Mouse (Mus musculus): ENCODE results near the gene Zfp276. TPM values are rescaled to one million over a fixed set of nuclear protein-coding genes. Genes with fewer than 3 reads are reported as not detected.
"Not testable (repeated sequence)": the region's sequence is repeated elsewhere in the genome, so short reads cannot be mapped to it uniquely, and the experiment has no call there.

The Zfp276 gene
- 23.2 and 27.2 TPM in 2 replicates for polyA plus RNA-seq (2016; fragmentation: Nextera tagmentation; extraction: Ambion mirVana)

DNA sequence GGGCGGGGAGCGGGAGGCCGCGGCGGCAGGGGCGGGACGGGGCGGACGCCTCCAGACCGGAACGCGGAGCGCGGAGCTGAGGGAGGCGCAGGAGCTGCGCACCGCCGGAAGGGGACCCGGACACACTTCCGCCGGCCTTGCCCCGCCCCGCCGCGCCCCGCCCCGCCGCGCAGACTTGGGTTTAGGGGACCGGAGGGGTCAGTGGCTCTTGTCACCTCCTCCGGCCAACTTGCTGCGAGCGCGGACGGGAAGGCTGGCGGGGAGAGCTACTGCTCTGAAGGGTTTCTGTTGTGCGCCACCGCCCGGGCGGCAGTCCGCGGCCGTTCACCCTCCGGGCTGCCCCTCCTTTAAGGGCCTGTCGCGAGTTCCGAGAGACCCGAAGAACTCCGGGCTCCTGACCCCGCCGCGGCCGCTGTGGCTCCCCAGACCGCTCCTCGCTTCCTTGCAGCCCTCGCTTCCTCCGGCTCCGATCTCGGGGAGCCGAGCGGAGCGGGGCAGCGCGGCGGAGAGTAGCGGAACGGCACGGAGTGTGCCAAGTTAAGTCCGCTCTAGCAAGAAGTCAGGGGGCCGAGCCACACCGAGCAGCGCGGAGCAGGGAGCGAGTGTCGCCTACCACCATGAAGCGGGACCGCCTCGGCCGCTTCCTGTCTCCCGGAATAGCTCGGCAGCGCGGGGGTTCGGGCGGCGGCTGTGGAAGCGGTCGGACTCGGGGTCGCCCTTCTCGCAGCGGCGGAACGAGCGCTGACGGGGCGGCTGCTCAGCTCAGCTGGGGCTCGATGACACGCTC, at the start of gene Zfp276, which contains the start of gene Vps9d1:
TSS of gene Zfp276 (plus strand) at position 97 of the 787 bp plus-strand sequence.
TSS of gene Vps9d1 (minus strand) at position 250 of the 787 bp plus-strand sequence.
- H3K4me3 ChIP-seq: peak within 1 kb of the TSS; percentile 93
- H3K9me3 ChIP-seq (replicated peaks): no peaks in the 10 kb centered on the region
- peak; percentile 89 for DNase-seq (ENCODE audit: low spot score)
- H3K4me1 ChIP-seq: peaks cover 37% of the 10 kb centered on the region
- H3K27me3 ChIP-seq (ENCODE audit: low read depth, poor library complexity, severe bottlenecking): no peaks in the 10 kb centered on the region
- peaks cover 68% of the 10 kb centered on the region for H3K36me3 ChIP-seq
- under 1% methylated on average over 96 of the region's 99 CpGs for WGBS
- peak within 1 kb of the TSS; percentile 96 for H3K27ac ChIP-seq (replicated peaks)

GRCm38 (mm10) chr8:123211876-123212275, 42.1 kb upstream of the Zfp276 start:
- Histone ChIP-seq H3K36me3 (peaks cover 35% of the 10 kb centered on the region), H3K4me3 (peak overlapping the region; percentile 99), H3K4me1 (peaks cover 28% of the 10 kb centered on the region), H3K27ac (replicated peaks) (peak overlapping the region; percentile 87), H3K27me3 (ENCODE audit: low read depth, poor library complexity, severe bottlenecking) (no peaks in the 10 kb centered on the region), H3K9me3 (replicated peaks) (no peaks in the 10 kb centered on the region)
- DNase-seq (ENCODE audit: low spot score): no peak
- 60% methylated on average over 10 of the region's 10 CpGs for WGBS

DNA sequence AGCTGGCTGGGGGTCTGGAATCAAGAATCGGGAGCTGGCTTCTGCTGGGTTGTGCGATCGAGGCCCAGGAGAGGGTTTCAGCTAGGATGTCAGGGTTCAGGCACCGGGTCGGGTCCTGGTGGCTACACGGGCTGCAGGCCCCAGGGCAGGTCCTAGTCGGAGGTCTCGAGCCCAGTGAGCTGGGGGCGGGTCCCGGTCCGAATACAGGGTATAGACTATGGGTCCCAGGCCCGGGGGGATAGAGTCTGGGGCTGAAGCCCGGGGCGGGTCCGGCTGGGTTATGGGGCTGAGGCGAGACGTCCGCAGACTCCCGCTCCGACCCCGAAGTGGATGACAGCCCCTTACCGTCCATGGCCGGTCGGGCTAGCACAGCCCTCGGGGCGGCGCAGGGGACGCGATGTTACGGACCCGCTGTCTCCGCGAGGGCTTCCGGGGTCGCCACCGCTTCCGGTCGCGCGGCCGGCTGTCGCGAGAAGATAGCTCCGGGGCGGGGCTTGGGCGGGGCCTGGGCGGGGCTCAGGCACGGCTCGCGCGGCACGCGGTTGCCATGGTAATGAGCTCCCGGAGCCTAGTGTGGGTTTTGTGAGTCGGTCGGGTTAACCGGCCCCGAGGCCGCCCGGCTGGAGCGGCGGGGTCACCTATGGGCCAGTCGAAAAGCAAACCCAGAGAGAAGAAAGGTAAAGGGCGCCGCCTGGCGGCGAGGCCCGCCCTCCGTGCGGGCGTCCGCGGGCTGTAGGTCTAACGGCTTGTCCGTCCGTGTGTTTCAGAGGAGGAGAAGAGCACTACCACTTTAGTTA, 41.5 kb upstream of the Zfp276 start, which contains the start of the genes Chmp1a and Spata33:
TSS of gene Chmp1a (minus strand) at position 443 of the 797 bp plus-strand sequence.
TSS of gene Spata33 (plus strand) at position 512 of the 797 bp plus-strand sequence.
- Histone ChIP-seq H3K27ac (replicated peaks) (peak within 1 kb of the TSS; percentile 87), H3K9me3 (replicated peaks) (no peaks in the 10 kb centered on the region), H3K4me1 (peaks cover 28% of the 10 kb centered on the region), H3K36me3 (peaks cover 28% of the 10 kb centered on the region), H3K4me3 (peak within 1 kb of the TSS; percentile 99), H3K27me3 (ENCODE audit: low read depth, poor library complexity, severe bottlenecking) (no peaks in the 10 kb centered on the region)
- DNase-seq (ENCODE audit: low spot score): peak; percentile 99
- 1% methylated on average over 76 of the region's 76 CpGs for WGBS

DNA sequence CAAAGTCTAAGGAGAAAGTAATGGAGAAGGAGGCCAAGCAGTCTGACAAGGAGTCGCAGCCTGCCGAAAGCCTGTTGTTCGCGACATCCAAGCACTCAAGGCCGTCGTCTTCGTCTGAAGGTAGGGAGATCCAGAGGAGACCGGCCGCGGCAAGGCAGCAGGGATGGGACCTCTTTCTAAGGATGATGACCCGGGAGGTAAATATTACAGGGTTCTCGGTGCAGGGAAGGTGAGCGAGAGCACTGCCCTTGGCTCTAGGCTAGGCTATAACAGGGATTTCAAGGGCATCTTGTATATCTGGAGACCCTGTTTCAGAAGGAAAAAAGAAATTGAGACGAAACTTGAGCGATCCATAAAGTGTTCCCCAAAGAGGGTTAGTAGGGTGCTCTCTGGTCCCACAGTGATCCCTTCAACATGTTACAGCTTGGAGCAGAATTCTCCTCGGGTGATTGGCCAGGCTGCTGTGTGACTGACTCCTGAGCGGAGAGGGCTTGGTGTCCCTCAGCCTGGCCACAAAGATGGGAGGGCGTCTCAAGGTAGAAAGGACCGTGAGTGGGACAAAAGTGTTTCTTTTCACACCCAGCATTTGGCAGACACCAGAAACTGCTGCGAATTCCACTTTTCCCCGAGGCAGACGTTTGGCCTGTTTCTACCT, 40.8 kb upstream of the Zfp276 start:
- peaks cover 21% of the 10 kb centered on the region for H3K36me3 ChIP-seq
- H3K27ac ChIP-seq (replicated peaks): peak overlapping the region; percentile 87
- no peaks in the 10 kb centered on the region for H3K9me3 ChIP-seq (replicated peaks)
- peak overlapping the region; percentile 99 for H3K4me3 ChIP-seq
- DNase-seq (ENCODE audit: low spot score): no peak
- no peaks in the 10 kb centered on the region for H3K27me3 ChIP-seq (ENCODE audit: low read depth, poor library complexity, severe bottlenecking)
- H3K4me1 ChIP-seq: peaks cover 28% of the 10 kb centered on the region
- 25% methylated on average over 22 of the region's 22 CpGs for WGBS

DNA sequence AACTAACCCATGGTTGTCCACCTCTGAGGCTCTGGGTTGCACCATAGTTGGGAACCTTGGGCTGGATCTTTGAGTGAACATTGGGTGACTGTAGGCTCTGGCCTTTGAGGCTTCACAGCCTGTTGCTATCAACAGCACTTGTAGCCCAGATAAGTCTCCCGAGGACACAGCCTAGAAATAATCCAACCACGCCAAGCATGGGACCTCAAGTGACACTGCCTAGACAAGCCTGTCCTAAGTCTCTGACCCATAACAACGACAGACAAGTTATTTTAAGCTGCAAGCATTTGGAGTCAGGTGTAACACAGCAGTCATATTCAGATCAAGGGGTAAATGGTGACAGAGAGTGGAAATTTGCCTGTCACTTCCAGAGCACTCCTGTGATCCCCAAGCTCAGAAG, 38.6 kb upstream of the Zfp276 start:
- 84% methylated on average over 3 of the region's 3 CpGs for WGBS
- H3K36me3 ChIP-seq: no peaks in the 10 kb centered on the region

GRCm38 (mm10) chr8:123220917-123221316, 33.1 kb upstream of the Zfp276 start:
- Histone ChIP-seq H3K27me3 (ENCODE audit: low read depth, poor library complexity, severe bottlenecking) (no peaks in the 10 kb centered on the region), H3K27ac (replicated peaks) (no peak overlapping the region), H3K4me3 (no peak overlapping the region), H3K9me3 (replicated peaks) (no peaks in the 10 kb centered on the region), H3K36me3 (no peaks in the 10 kb centered on the region), H3K4me1 (peaks cover 18% of the 10 kb centered on the region)
- no peak for DNase-seq (ENCODE audit: low spot score)
- 93% methylated on average over 1 of the region's 1 CpGs for WGBS

More for the DNA sequence above, 38.6 kb upstream of the Zfp276 start:
- Histone ChIP-seq H3K27me3 (ENCODE audit: low read depth, poor library complexity, severe bottlenecking) (no peaks in the 10 kb centered on the region), H3K4me1 (peaks cover 28% of the 10 kb centered on the region), H3K27ac (replicated peaks) (no peak overlapping the region), H3K9me3 (replicated peaks) (no peaks in the 10 kb centered on the region), H3K4me3 (no peak overlapping the region)
- DNase-seq (ENCODE audit: low spot score): no peak

DNA sequence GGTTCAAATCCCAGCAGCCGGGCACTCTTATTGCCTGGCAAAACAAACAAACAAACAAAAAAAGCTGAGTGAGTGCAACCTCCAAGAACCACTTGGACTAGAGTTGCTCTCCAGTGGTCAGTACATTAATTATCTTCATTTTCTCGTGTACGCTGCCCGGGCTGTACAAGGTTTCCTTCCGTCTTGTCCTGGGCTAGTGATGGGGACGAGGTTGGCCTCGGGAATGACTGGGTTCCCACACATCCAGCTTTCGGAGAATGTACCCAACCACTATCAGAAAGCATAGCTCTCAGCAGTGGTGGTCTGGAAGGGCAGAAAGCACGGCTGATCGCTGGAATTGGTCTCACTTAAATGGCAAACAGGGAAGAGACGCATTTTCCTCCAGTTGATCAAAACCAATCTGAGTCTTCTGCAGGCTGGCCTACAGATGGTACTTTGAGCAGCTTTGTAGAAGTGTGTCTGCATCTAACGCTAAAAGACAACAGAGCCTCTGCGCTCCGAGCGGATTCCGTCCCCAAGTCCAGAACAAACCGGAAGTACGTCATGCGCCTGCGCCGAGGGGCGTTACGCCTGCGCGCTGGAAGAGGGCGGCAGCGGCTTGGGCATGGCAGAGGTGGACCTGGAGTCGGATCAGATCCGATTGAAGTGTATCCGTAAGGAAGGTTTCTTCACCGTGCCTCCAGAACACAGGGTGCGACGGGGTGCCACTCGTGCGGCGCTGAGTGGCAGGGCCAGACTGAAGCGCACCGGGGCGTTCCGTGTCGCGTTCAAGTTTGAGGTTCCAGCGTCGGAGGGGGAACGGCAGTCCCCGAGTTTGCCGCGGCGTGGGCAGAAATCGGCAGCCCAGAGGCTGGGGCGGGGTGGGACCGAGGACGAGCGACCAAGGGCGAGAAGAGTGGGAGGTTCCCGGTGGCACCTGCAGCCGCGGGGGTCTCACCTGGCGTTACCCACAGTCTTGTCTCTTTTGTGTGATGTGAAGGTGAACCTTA, 29.4 kb upstream of the Zfp276 start, which contains the start of gene Cdk10:
TSS of gene Cdk10 (plus strand) at position 565 of the 989 bp plus-strand sequence.
- H3K27me3 ChIP-seq (ENCODE audit: low read depth, poor library complexity, severe bottlenecking): no peaks in the 10 kb centered on the region
- 4% methylated on average over 59 of the region's 59 CpGs for WGBS
- peak within 1 kb of the TSS; percentile 90 for H3K27ac ChIP-seq (replicated peaks)
- H3K4me1 ChIP-seq: peaks cover 19% of the 10 kb centered on the region
- H3K36me3 ChIP-seq: peaks cover 30% of the 10 kb centered on the region
- DNase-seq (ENCODE audit: low spot score): peak; percentile 92
- H3K9me3 ChIP-seq (replicated peaks): no peaks in the 10 kb centered on the region
- peak within 1 kb of the TSS; percentile 95 for H3K4me3 ChIP-seq

DNA sequence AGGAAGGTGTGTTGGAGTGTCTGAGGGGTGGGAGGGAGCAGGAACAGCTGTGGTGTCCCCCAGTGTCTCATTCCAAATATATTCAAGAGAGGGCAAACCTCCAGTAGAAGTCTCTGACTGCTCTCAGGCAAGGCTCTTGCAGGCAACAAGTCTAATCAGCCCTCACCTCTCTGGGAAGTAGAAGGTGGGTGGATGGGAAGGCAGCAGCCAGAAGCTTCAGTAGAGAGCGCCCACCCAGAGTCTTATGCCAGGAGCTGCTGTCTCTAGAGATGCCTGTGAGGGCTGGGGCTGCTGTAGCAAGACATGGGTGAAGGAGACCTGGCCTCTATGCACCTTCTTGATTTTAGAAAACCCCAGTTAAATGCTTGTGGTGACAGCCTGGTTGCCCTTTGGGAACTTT, 25.6 kb upstream of the Zfp276 start:
- Histone ChIP-seq H3K4me1 (peaks cover 25% of the 10 kb centered on the region), H3K36me3 (peaks cover 43% of the 10 kb centered on the region), H3K4me3 (no peak overlapping the region), H3K9me3 (replicated peaks) (no peaks in the 10 kb centered on the region), H3K27me3 (ENCODE audit: low read depth, poor library complexity, severe bottlenecking) (peaks cover 13% of the 10 kb centered on the region), H3K27ac (replicated peaks) (no peak overlapping the region)
- WGBS: 80% methylated on average over 1 of the region's 1 CpGs
- no peak for DNase-seq (ENCODE audit: low spot score)

DNA sequence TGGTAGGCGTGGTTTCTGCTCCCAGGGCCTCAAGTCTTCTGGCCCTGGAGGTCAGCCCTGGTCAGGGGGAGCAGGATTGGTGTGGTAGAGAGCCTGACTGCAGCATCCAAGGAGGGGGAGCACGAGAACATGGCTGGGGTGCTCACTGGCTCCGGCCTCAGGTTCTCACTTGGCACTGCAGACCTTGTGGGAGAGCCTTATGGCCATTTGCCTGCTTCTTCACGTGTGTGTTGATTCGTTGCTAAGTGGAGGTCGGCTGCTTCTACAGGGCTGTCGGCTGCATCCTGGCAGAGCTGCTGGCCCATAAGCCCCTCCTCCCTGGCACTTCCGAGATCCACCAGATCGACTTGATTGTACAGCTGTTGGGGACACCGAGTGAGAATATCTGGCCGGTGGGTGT, 23.7 kb upstream of the Zfp276 start:
- H3K9me3 ChIP-seq (replicated peaks); H3K27ac ChIP-seq (replicated peaks); H3K4me3 ChIP-seq; DNase-seq (ENCODE audit: low spot score): not testable (repeated sequence)
- Histone ChIP-seq H3K4me1 (peaks cover 26% of the 10 kb centered on the region), H3K36me3 (peaks cover 43% of the 10 kb centered on the region), H3K27me3 (ENCODE audit: low read depth, poor library complexity, severe bottlenecking) (peaks cover 32% of the 10 kb centered on the region)
- WGBS: 90% methylated on average over 11 of the region's 11 CpGs

DNA sequence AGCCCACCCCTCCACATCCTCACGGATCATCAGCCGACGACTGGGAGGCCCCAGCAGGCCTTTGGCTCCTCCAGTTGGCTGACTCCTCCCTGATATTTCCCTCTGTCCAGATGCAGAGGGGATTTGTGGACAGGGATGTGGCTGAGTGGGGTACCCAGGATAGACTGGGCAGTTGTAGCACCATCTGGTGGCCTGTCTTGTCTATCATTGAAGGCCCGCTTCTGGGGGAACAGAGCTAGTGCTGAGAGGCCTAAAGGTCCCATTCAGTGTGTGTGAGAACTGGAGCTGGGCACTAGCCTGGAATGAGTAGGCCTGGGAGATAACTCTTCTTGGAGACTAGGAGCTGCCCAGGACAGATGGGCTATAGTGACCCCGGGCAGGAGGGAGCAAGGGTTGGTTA, 22.3 kb upstream of the Zfp276 start:
- peaks cover 41% of the 10 kb centered on the region for H3K36me3 ChIP-seq
- no peak for DNase-seq (ENCODE audit: low spot score)
- no peaks in the 10 kb centered on the region for H3K9me3 ChIP-seq (replicated peaks)
- peaks cover 33% of the 10 kb centered on the region for H3K4me1 ChIP-seq
- H3K27ac ChIP-seq (replicated peaks): no peak overlapping the region
- H3K27me3 ChIP-seq (ENCODE audit: low read depth, poor library complexity, severe bottlenecking): peaks cover 46% of the 10 kb centered on the region
- WGBS: 63% methylated on average over 5 of the region's 5 CpGs
- H3K4me3 ChIP-seq: no peak overlapping the region

GRCm38 (mm10) chr8:123232553-123232952, 21.4 kb upstream of the Zfp276 start:
- Histone ChIP-seq H3K36me3 (peaks cover 33% of the 10 kb centered on the region), H3K9me3 (replicated peaks) (no peaks in the 10 kb centered on the region), H3K4me3 (no peak overlapping the region), H3K27me3 (ENCODE audit: low read depth, poor library complexity, severe bottlenecking) (peaks cover 49% of the 10 kb centered on the region), H3K4me1 (peaks cover 38% of the 10 kb centered on the region), H3K27ac (replicated peaks) (no peak overlapping the region)
- no peak for DNase-seq (ENCODE audit: low spot score)
- 43% methylated on average over 7 of the region's 7 CpGs for WGBS
